Mouse (Mus musculus): ENCODE measurements around the gene Snx29.

DNA sequence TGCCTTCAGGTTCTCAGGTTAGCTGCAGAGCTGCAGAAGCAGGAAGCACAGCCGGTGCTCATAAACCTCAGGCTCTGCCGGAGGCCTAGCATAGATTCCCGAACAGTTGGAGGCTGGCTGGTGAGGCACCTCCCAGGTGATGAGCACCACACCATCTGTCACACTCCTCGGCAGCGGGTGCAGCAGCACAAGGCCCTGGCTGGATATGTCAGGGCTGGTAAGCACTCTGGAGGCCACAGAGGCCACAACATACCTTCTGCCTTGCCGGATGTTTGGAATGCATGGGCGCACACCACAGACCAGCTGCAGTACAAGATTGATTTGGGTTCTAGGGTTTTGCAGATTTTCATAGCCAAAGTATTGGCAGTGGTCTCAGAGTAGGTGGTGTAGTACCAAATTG, 172.2 kb downstream of the Snx29 start:
- TF ChIP-seq GATA1 (IDR thresholded peaks at IDR 0.05; ENCODE audit: low read length) = no peak
- no peak for TF ChIP-seq TAL1 (IDR thresholded peaks at IDR 0.05; ENCODE audit: low read length)

All from erythroblast, embryonic 14.5 days (primary cell).